Mouse (Mus musculus) cerebellum, adult 8-10 months (tissue): ENCODE results near the gene Vmn2r60.
"Not testable (repeated sequence)": the region's sequence is repeated elsewhere in the genome, so short reads cannot be mapped to it uniquely, and the experiment has no call there.

Experiments used
- DNase-seq: peaks from one replicate; pipeline ENCODE4 v3.0.0; 2022

The Vmn2r60 gene

GRCm38 (mm10) chr7:42107470-42107869, at the start of gene Vmn2r60:
Vmn2r60 (plus strand) TSS chr7:42107770.
- DNase-seq, result no peak

- no peak for DNase-seq
These were observed 48.6 kb upstream of the Vmn2r60 start, which contains the start of gene Vmn2r59 for GRCm38 (mm10) chr7:42058923-42059322. Vmn2r59 (minus strand) TSS chr7:42059023.

GRCm38 (mm10) chr7:42107061-42107460, 509 bp upstream of the Vmn2r60 start:
- DNase-seq, result not testable (repeated sequence)
